Mouse (Mus musculus) kidney, adult 18-20 months (tissue): ENCODE data around the gene Tbc1d22a.

Experiments
- DNase-seq: peaks from one replicate; pipeline ENCODE4 v3.0.0; 2021

The Tbc1d22a gene

GRCm38 (mm10) chr15:86535356-86535755, 321.1 kb downstream of the Tbc1d22a start:
- no peak for DNase-seq

DNA sequence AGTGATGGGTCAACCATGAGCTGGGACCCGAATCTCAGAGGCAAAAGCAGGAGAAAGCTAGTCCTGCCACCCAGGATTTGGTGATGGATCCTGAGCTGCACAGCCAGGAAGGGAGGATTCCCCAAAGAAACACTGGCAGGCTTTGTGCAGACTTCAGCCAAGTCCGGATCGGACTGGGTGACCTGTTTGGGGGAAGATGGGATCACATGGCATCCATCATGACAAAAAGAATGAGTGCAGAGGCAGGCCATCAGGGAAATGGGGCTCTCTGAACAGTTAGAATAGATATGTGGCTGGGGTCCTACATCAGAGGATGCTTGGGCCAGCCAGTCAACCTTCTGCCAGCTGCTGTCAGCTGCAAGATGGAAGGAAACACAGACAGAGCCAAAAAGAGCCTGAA, 328.1 kb downstream of the Tbc1d22a start:
- DNase-seq = no peak

GRCm38 (mm10) chr15:86544122-86544795, 330.0 kb downstream of the Tbc1d22a start:
- DNase-seq = no peak
